Mouse (Mus musculus) heart, adult 2 months (tissue): ENCODE measurements around the gene Hpn. TPM values are rescaled to one million over a fixed set of nuclear protein-coding genes. Genes with fewer than 3 reads are reported as not detected.
A peak's percentile ranks its signal among the peaks of the same experiment; 100 is the strongest.

Source experiments
- DNase-seq, 2 experiments: peaks; one replicate each; pipeline ENCODE4 v3.0.0; 2021
- H3K27ac ChIP-seq: fragments of 200-600 bp; 2 replicates; pipeline ENCODE4 v1.8.1; 2022
- H3K27me3 ChIP-seq: fragments of 200-500 bp; 2 replicates; pipeline ENCODE4 v1.6.1; 2012; ENCODE audit warnings: mild to moderate bottlenecking, low read length, inconsistent platforms, mixed read lengths; ENCODE audit not compliant: control insufficient read depth, insufficient read depth
- H3K36me3 ChIP-seq: fragments of 200-500 bp; 2 replicates; pipeline ENCODE4 v1.6.1; 2012; ENCODE audit warnings: low read length, inconsistent platforms; ENCODE audit not compliant: control insufficient read depth, insufficient read depth
- H3K4me1 ChIP-seq: fragments of 200-500 bp; 2 replicates; pipeline ENCODE4 v1.6.1; 2011; ENCODE audit warnings: low read length; ENCODE audit not compliant: control insufficient read depth, insufficient read depth
- H3K4me3 ChIP-seq: fragments of 200-600 bp; 2 replicates; pipeline ENCODE4 v1.8.1; 2022
- H3K79me2 ChIP-seq: fragments of 200-500 bp; replicated peaks from 2 replicates; pipeline ENCODE4 v1.6.1; 2012; ENCODE audit warnings: mild to moderate bottlenecking, inconsistent platforms, low read length, moderate library complexity, mixed read lengths; ENCODE audit not compliant: control insufficient read depth, insufficient read depth
- H3K9ac ChIP-seq: fragments of 200-500 bp; 2 replicates; pipeline ENCODE4 v1.6.1; 2012; ENCODE audit warnings: low read depth, mild to moderate bottlenecking, control low read depth, inconsistent platforms, low read length, mixed read lengths
- CTCF ChIP-seq: fragments of 200-600 bp; IDR thresholded peaks from 2 replicates; pipeline ENCODE4 v1.8.1; 2022; ENCODE audit warnings: antibody characterized with exemption, mild to moderate bottlenecking, moderate library complexity
- EP300 ChIP-seq: fragments of 200-500 bp; IDR thresholded peaks from 2 replicates; pipeline ENCODE4 v1.6.1; 2011; ENCODE audit warnings: low read depth, low read length, control low read depth; ENCODE audit not compliant: insufficient read depth
- POLR2A ChIP-seq: fragments of 200-500 bp; IDR thresholded peaks from 2 replicates; pipeline ENCODE4 v1.6.1; 2011; ENCODE audit warnings: mild to moderate bottlenecking, low read depth, low read length, control low read depth; ENCODE audit not compliant: insufficient read depth
- WGBS: fragments of 180-500 bp; shearing (Covaris S2); methylation state at CpG from one replicate; pipeline ENCODE4 v1.1.7; 2018; 5-methylcytosine and 5-hydroxymethylcytosine counted together
- intact Hi-C: fragments of 180-260 bp; cut with DNase I; formaldehyde crosslinking; loops from one replicate; pipeline ENCODE4 v1.15.1; 2025
- polyA plus RNA-seq: library from polyadenylated mRNA; depleted of rRNA; stranded (reverse); fragments of >200 nt; gene quantifications from 2 replicates; pipeline ENCODE4 v1.2.3, GENCODE M21; 2012
- total RNA-seq, 2 experiments: library from RNA; stranded (reverse); gene quantifications; 2 replicates each; pipeline ENCODE4 v1.2.3; 2021

Gene Hpn
- total and polyA plus RNA-seq, 3 experiments = 1.7 to 5.1 (median 2.6) TPM

- TF ChIP-seq POLR2A (no peak), CTCF (no peak), EP300 (no peak)
- Histone ChIP-seq H3K4me3 (no peak overlapping the region), H3K79me2 (no peaks in the 10 kb centered on the region), H3K27me3 (no peaks in the 10 kb centered on the region), H3K9ac (no peak overlapping the region), H3K27ac (no peak overlapping the region), H3K4me1 (peaks cover 4% of the 10 kb centered on the region; the same call in 1 of the 2 replicates), H3K36me3 (no peaks in the 10 kb centered on the region)
- 92% methylated on average over 7 of the region's 7 CpGs for WGBS
- no peak for DNase-seq
- intact Hi-C loops = no loop called here
These were observed 54.5 kb downstream of the Hpn start for GRCm38 (mm10) chr7:31060621-31061010.

GRCm38 (mm10) chr7:31059919-31060620 lies 55.0 kb downstream of the Hpn start:
- peaks cover 4% of the 10 kb centered on the region; the same call in 1 of the 2 replicates for H3K4me1 ChIP-seq
- intact Hi-C loops = loop anchor here (1.0 to 5.0 kb wide), 3 partner anchors 21 to 112 kb away; no protein-coding TSS in a partner anchor
- no peak for DNase-seq
- H3K36me3 ChIP-seq = no peaks in the 10 kb centered on the region
- peak overlapping the region; percentile 41 for H3K27ac ChIP-seq
- H3K79me2 ChIP-seq = no peaks in the 10 kb centered on the region
- no peak overlapping the region for H3K4me3 ChIP-seq
- 72% methylated on average over 11 of the region's 11 CpGs for WGBS
- 0 out of 2 replicates have a peak overlapping the region, but pooled peaks have one; percentile 13 for H3K9ac ChIP-seq
- TF ChIP-seq CTCF (no peak), EP300 (no peak), POLR2A (no peak)
- no peaks in the 10 kb centered on the region for H3K27me3 ChIP-seq

GRCm38 (mm10) chr7:31059108-31059507 lies 56.0 kb downstream of the Hpn start, which contains the start of gene Lgi4:
TSS of gene Lgi4 (plus strand) at chr7:31059342.
- H3K36me3 ChIP-seq = no peaks in the 10 kb centered on the region
- peak; percentile 88 to 94 for DNase-seq
- TF ChIP-seq EP300 (peak; percentile 89), CTCF (no peak)
- no peak within 1 kb of the TSS for H3K4me3 ChIP-seq
- H3K27me3 ChIP-seq = no peaks in the 10 kb centered on the region
- H3K9ac ChIP-seq = 0 out of 2 replicates have a peak within 1 kb of the TSS, but pooled peaks have one; percentile 13
- intact Hi-C loops = loop anchor here (1.0 to 5.0 kb wide), 3 partner anchors 22 to 113 kb away; no protein-coding TSS in a partner anchor
- H3K79me2 ChIP-seq = no peaks in the 10 kb centered on the region
- peaks cover 4% of the 10 kb centered on the region; the same call in 1 of the 2 replicates for H3K4me1 ChIP-seq
- WGBS = 2% methylated on average over 2 of the region's 2 CpGs
- H3K27ac ChIP-seq = peak within 1 kb of the TSS; percentile 43

- no peak overlapping the region for H3K9ac ChIP-seq
- WGBS = 91% methylated on average over 6 of the region's 6 CpGs
- no peak overlapping the region for H3K4me3 ChIP-seq
- intact Hi-C loops = loop anchor here (2.0 to 5.0 kb wide), 2 partner anchors 23 to 114 kb away; no protein-coding TSS in a partner anchor
- no peak overlapping the region for H3K27ac ChIP-seq
- peaks cover 4% of the 10 kb centered on the region for H3K4me1 ChIP-seq
- TF ChIP-seq POLR2A (no peak), CTCF (no peak), EP300 (no peak)
- no peaks in the 10 kb centered on the region for H3K27me3 ChIP-seq
- DNase-seq = no peak
- no peaks in the 10 kb centered on the region for H3K36me3 ChIP-seq
- H3K79me2 ChIP-seq = no peaks in the 10 kb centered on the region
These were observed 56.9 kb downstream of the Hpn start for GRCm38 (mm10) chr7:31058211-31058610.

- 77% methylated on average over 5 of the region's 5 CpGs for WGBS
- H3K27ac ChIP-seq = no peak overlapping the region
- no peak for DNase-seq
- H3K9ac ChIP-seq = no peak overlapping the region
- H3K4me3 ChIP-seq = no peak overlapping the region
- no peaks in the 10 kb centered on the region for H3K79me2 ChIP-seq
- TF ChIP-seq CTCF (no peak), EP300 (no peak), POLR2A (no peak)
- intact Hi-C loops = loop anchor here (2.0 to 5.0 kb wide), 2 partner anchors 23 to 115 kb away; no protein-coding TSS in a partner anchor
- peaks cover 4% of the 10 kb centered on the region for H3K4me1 ChIP-seq
- no peaks in the 10 kb centered on the region for H3K27me3 ChIP-seq
- no peaks in the 10 kb centered on the region for H3K36me3 ChIP-seq
These were observed 57.4 kb downstream of the Hpn start for GRCm38 (mm10) chr7:31057730-31058129.

GRCm38 (mm10) chr7:31057071-31057470 lies 58.0 kb downstream of the Hpn start, which contains the start of gene Fxyd1:
TSS of gene Fxyd1 (minus strand) at chr7:31057199.
- peak within 1 kb of the TSS; percentile 80 for H3K27ac ChIP-seq
- no peak within 1 kb of the TSS for H3K4me3 ChIP-seq
- intact Hi-C loops = loop anchor here (5.0 kb wide), 1 partner anchor 115 kb away; no protein-coding TSS in a partner anchor
- TF ChIP-seq POLR2A = no peak
- TF ChIP-seq CTCF = no peak
- TF ChIP-seq EP300 = no peak
- WGBS = 83% methylated on average over 2 of the region's 2 CpGs
- H3K4me1 ChIP-seq = peaks cover 7% of the 10 kb centered on the region
- H3K9ac ChIP-seq = no peak within 1 kb of the TSS
- no peaks in the 10 kb centered on the region for H3K27me3 ChIP-seq
- no peak for DNase-seq
- H3K36me3 ChIP-seq = no peaks in the 10 kb centered on the region
- H3K79me2 ChIP-seq = no peaks in the 10 kb centered on the region
